Mouse (Mus musculus) kidney, adult 9 months (tissue): ENCODE measurements around the gene Gm3727.
A peak's percentile ranks its signal among the peaks of the same experiment; 100 is the strongest.
"Not testable (repeated sequence)": the region's sequence is repeated elsewhere in the genome, so short reads cannot be mapped to it uniquely, and the experiment has no call there.

ENCODE experiments used
- DNase-seq: peaks from one replicate; pipeline ENCODE4 v3.0.0; 2022

Gm3727 gene

GRCm38 (mm10) chr14:7264614-7265013 lies at the start of gene Gm3727:
Gene Gm3727 (minus strand): TSS chr14:7264714.
- not testable (repeated sequence) for DNase-seq

GRCm38 (mm10) chr14:7243498-7243897 lies 21.0 kb downstream of the Gm3727 start:
- DNase-seq, result peak; percentile 28
